Mouse (Mus musculus): ENCODE data around the gene Terf2ip.

DNA sequence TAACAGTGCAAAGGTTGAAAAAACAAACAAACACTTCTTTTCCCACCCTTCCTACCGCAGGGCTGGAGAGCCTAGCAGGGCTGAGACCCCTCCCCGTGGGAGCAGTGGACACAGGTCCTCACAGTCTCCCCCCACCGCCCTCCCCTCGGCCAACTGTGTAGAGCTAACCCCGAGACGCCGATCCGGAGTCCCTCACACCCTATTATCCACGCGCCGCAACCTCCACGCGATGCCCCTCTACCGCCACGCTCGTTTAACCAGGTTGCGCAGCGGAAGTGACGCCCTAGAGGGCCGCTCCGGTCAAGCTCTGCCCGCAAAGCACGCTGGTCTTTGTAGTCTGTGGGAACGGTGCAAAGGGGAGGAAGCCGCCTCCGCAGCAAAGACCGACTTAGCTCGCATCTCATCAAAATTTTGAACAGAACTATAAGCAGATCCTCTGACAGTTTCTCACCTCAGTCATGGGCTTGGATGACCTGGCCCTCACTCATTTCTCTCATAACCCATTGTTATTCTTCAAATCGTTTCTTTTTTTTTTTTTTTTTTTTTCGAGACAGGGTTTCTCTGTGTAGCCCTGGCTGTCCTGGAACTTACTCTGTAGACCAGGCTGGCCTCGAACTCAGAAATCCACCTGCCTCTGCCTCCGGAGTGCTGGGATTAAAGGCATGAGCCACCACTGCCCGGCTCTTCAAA, 19.0 kb upstream of the Terf2ip start, which contains the start of gene Adat1:
- TF ChIP-seq CTCF (IDR thresholded peaks at IDR 0.05; ENCODE audit: control insufficient read depth, insufficient read depth, insufficient read length): no peak
- TF ChIP-seq MAX (IDR thresholded peaks at IDR 0.05): peak; percentile 94
- TF ChIP-seq USF1 (IDR thresholded peaks at IDR 0.05; ENCODE audit: low read depth): no peak
- TF ChIP-seq MYOD1 (IDR thresholded peaks at IDR 0.05; ENCODE audit: control insufficient read depth, insufficient read length, low read depth): no peak
- no peak for TF ChIP-seq FOSL1 (IDR thresholded peaks at IDR 0.05; ENCODE audit: insufficient read depth, low read length, poor library complexity, severe bottlenecking)

All from C2C12 (cell line).